Mouse (Mus musculus) splenic B cell, adult 2 months (primary cell): ENCODE results near the gene Cinp.

ENCODE experiments used
- DNase-seq: peaks from one replicate; pipeline ENCODE4 v3.0.0-alpha.2; 2011; ENCODE audit warnings: low read depth, low spot score
- H3K27me3 ChIP-seq: 2 replicates; pipeline ENCODE4 v1.6.1; 2012; ENCODE audit warnings: mild to moderate bottlenecking, low read length, moderate library complexity, mixed read lengths; ENCODE audit not compliant: control insufficient read depth, poor library complexity, insufficient read depth, severe bottlenecking
- H3K36me3 ChIP-seq: 2 replicates; pipeline ENCODE4 v1.6.1; 2012; ENCODE audit warnings: mild to moderate bottlenecking, low read length, moderate library complexity, mixed read lengths; ENCODE audit not compliant: control insufficient read depth, poor library complexity, insufficient read depth, severe bottlenecking

The Cinp gene

GRCm38 (mm10) chr12:110889036-110890020, at the start of gene Cinp, which contains the start of gene Tecpr2:
TSS of gene Cinp (minus strand) at chr12:110889145.
TSS of gene Tecpr2 (plus strand) at chr12:110889264.
- peak; percentile 99 for DNase-seq

GRCm38 (mm10) chr12:110937496-110937895, 48.6 kb upstream of the Cinp start:
- Histone ChIP-seq H3K27me3 (no peaks in the 10 kb centered on the region), H3K36me3 (no peaks in the 10 kb centered on the region)
- no peak for DNase-seq

More at GRCm38 (mm10) chr12:110889036-110890020, at the start of gene Cinp, which contains the start of gene Tecpr2:
- Histone ChIP-seq H3K27me3 (no peaks in the 10 kb centered on the region), H3K36me3 (no peaks in the 10 kb centered on the region)

- Histone ChIP-seq H3K27me3 (no peaks in the 10 kb centered on the region), H3K36me3 (no peaks in the 10 kb centered on the region)
- peak; percentile 81 for DNase-seq
These were observed 47.2 kb upstream of the Cinp start for GRCm38 (mm10) chr12:110935983-110936620.

- no peaks in the 10 kb centered on the region for H3K36me3 ChIP-seq
- H3K27me3 ChIP-seq: no peaks in the 10 kb centered on the region
- DNase-seq: no peak
These were observed 43.9 kb upstream of the Cinp start for GRCm38 (mm10) chr12:110932820-110933219.

GRCm38 (mm10) chr12:110921572-110921971, 32.6 kb upstream of the Cinp start:
- Histone ChIP-seq H3K36me3 (peaks cover 2% of the 10 kb centered on the region; the same call in 1 of the 2 replicates), H3K27me3 (no peaks in the 10 kb centered on the region)
- no peak for DNase-seq

GRCm38 (mm10) chr12:110920254-110920653, 31.3 kb upstream of the Cinp start:
- DNase-seq: no peak
- peaks cover 2% of the 10 kb centered on the region; the same call in 1 of the 2 replicates for H3K36me3 ChIP-seq
- H3K27me3 ChIP-seq: no peaks in the 10 kb centered on the region

- H3K36me3 ChIP-seq: peaks cover 1% of the 10 kb centered on the region; the same call in 1 of the 2 replicates
- DNase-seq: no peak
- H3K27me3 ChIP-seq: no peaks in the 10 kb centered on the region
These were observed 26.8 kb upstream of the Cinp start for GRCm38 (mm10) chr12:110915761-110916160.

- no peak for DNase-seq
- Histone ChIP-seq H3K27me3 (no peaks in the 10 kb centered on the region; the same call in 1 of the 2 replicates), H3K36me3 (no peaks in the 10 kb centered on the region)
These were observed 21.0 kb upstream of the Cinp start for GRCm38 (mm10) chr12:110909962-110910361.

GRCm38 (mm10) chr12:110907845-110908244, 18.9 kb upstream of the Cinp start:
- no peak for DNase-seq
- H3K36me3 ChIP-seq: no peaks in the 10 kb centered on the region
- H3K27me3 ChIP-seq: no peaks in the 10 kb centered on the region; the same call in 1 of the 2 replicates

- H3K36me3 ChIP-seq: no peaks in the 10 kb centered on the region
- H3K27me3 ChIP-seq: no peaks in the 10 kb centered on the region; the same call in 1 of the 2 replicates
- DNase-seq: peak; percentile 50
These were observed 14.6 kb upstream of the Cinp start for GRCm38 (mm10) chr12:110903536-110903935.

GRCm38 (mm10) chr12:110902106-110902505, 13.2 kb upstream of the Cinp start:
- Histone ChIP-seq H3K27me3 (no peaks in the 10 kb centered on the region; the same call in 1 of the 2 replicates), H3K36me3 (no peaks in the 10 kb centered on the region)
- DNase-seq: no peak

- no peak for DNase-seq
- H3K36me3 ChIP-seq: no peaks in the 10 kb centered on the region
- no peaks in the 10 kb centered on the region for H3K27me3 ChIP-seq
These were observed 2.9 kb upstream of the Cinp start for GRCm38 (mm10) chr12:110891887-110892286.

GRCm38 (mm10) chr12:110888606-110889005, 339 bp downstream of the Cinp start:
- H3K27me3 ChIP-seq: no peaks in the 10 kb centered on the region
- H3K36me3 ChIP-seq: no peaks in the 10 kb centered on the region
- DNase-seq: no peak

- Histone ChIP-seq H3K36me3 (no peaks in the 10 kb centered on the region), H3K27me3 (no peaks in the 10 kb centered on the region)
- DNase-seq: peak; percentile 24
These were observed 839 bp downstream of the Cinp start for GRCm38 (mm10) chr12:110888106-110888505.

- Histone ChIP-seq H3K27me3 (no peaks in the 10 kb centered on the region), H3K36me3 (no peaks in the 10 kb centered on the region)
- DNase-seq: no peak
These were observed 3.7 kb downstream of the Cinp start for GRCm38 (mm10) chr12:110885251-110885650.
